Mouse (Mus musculus) E14TG2a.4 (cell line): ENCODE data around the gene Elk4.

Experiments
- CTCF ChIP-seq: conservative IDR thresholded peaks from 2 replicates; pipeline ENCODE4 v1.5.1; 2014; ENCODE audit warnings: low read length
- NANOG ChIP-seq: IDR thresholded peaks from 2 replicates; pipeline ENCODE4 v1.6.1; 2014; ENCODE audit warnings: borderline replicate concordance, low read length, mixed read lengths
- POU5F1 ChIP-seq: IDR thresholded peaks from 2 replicates; pipeline ENCODE4 v1.6.1; 2014; ENCODE audit warnings: low read length, borderline replicate concordance

- TF ChIP-seq CTCF: no peak
- no peak for TF ChIP-seq NANOG
- no peak for TF ChIP-seq POU5F1
Measured at GRCm38 (mm10) chr1:132004574-132005180, 2.7 kb upstream of the Elk4 start.
